Mouse (Mus musculus) brain, embryonic 14.5 days (tissue): ENCODE measurements around the gene Icos. TPM values are rescaled to one million over a fixed set of nuclear protein-coding genes. Genes with fewer than 3 reads are reported as not detected.
A peak's percentile ranks its signal among the peaks of the same experiment; 100 is the strongest.

ENCODE experiments used
- DNase-seq: peaks from one replicate; pipeline ENCODE4 v3.0.0-alpha.2; 2011; ENCODE audit warnings: low read depth
- CTCF ChIP-seq: fragments of 200-500 bp; IDR thresholded peaks from 2 replicates; pipeline ENCODE4 v1.5.1; 2012; ENCODE audit warnings: inconsistent platforms, mild to moderate bottlenecking, moderate library complexity, borderline replicate concordance; ENCODE audit not compliant: insufficient read depth, insufficient read length; ENCODE audit errors: extremely low read depth
- POLR2A ChIP-seq: fragments of 200-500 bp; IDR thresholded peaks from 2 replicates; pipeline ENCODE4 v1.6.1; 2012; ENCODE audit warnings: mild to moderate bottlenecking, inconsistent platforms, borderline replicate concordance; ENCODE audit not compliant: poor library complexity, insufficient read depth, insufficient read length, severe bottlenecking; ENCODE audit errors: extremely low read depth
- polyA plus RNA-seq: library from polyadenylated mRNA; depleted of rRNA; stranded (reverse); fragments of >200 nt; gene quantifications from 2 replicates; pipeline ENCODE4 v1.2.3, GENCODE M21; 2012

The Icos gene
- polyA plus RNA-seq, 1 experiment, result 0.11 TPM

- DNase-seq, result no peak
- TF ChIP-seq POLR2A (no peak), CTCF (no peak)
Measured at GRCm38 (mm10) chr1:60974221-60974620, 3.5 kb upstream of the Icos start.

GRCm38 (mm10) chr1:60975646-60976294, 2.0 kb upstream of the Icos start:
- TF ChIP-seq CTCF (no peak), POLR2A (no peak)
- no peak for DNase-seq

- TF ChIP-seq CTCF, result no peak
- DNase-seq, result peak; percentile 46
Measured at GRCm38 (mm10) chr1:60979126-60979842, 1.6 kb downstream of the Icos start.

GRCm38 (mm10) chr1:60979843-60980235, 2.1 kb downstream of the Icos start:
- DNase-seq, result no peak
- TF ChIP-seq CTCF, result no peak

- DNase-seq, result no peak
- TF ChIP-seq POLR2A, result no peak
- TF ChIP-seq CTCF, result no peak
Measured at GRCm38 (mm10) chr1:60985075-60985474, 7.3 kb downstream of the Icos start.

GRCm38 (mm10) chr1:60986141-60986540, 8.4 kb downstream of the Icos start:
- TF ChIP-seq CTCF (no peak), POLR2A (no peak)
- DNase-seq, result no peak

- DNase-seq, result no peak
- TF ChIP-seq CTCF (no peak), POLR2A (no peak)
Measured at GRCm38 (mm10) chr1:60989086-60989485, 11.4 kb downstream of the Icos start.

- TF ChIP-seq POLR2A (no peak), CTCF (no peak)
- DNase-seq, result no peak
Measured at GRCm38 (mm10) chr1:60990305-60990704, 12.6 kb downstream of the Icos start.

GRCm38 (mm10) chr1:60998008-60998557, 20.4 kb downstream of the Icos start:
- TF ChIP-seq POLR2A, result no peak
- TF ChIP-seq CTCF, result no peak
- DNase-seq, result peak; percentile 50

GRCm38 (mm10) chr1:60998689-60999088, 21.0 kb downstream of the Icos start:
- TF ChIP-seq POLR2A (no peak), CTCF (no peak)
- DNase-seq, result no peak

GRCm38 (mm10) chr1:61001786-61002354, 24.1 kb downstream of the Icos start:
- no peak for TF ChIP-seq POLR2A
- no peak for TF ChIP-seq CTCF
- no peak for DNase-seq

GRCm38 (mm10) chr1:61006229-61006628, 28.5 kb downstream of the Icos start:
- no peak for DNase-seq
- TF ChIP-seq CTCF (no peak), POLR2A (no peak)
